Mouse (Mus musculus) forebrain, embryonic 15.5 days (tissue): Measurements from ENCODE around the gene Pard3. TPM values are rescaled to one million over a fixed set of nuclear protein-coding genes. Genes with fewer than 3 reads are reported as not detected.

Source experiments
- ATAC-seq: fragments of 200-750 bp; cut with Nextera tagmentation; replicated peaks from 2 replicates; pipeline ENCODE4 v1.8.0; 2017; ENCODE audit warnings: mild to moderate bottlenecking, moderate TSS enrichment, moderate library complexity
- H3K27ac ChIP-seq: fragments of 300-500 bp; sonication (generic); replicated peaks from 2 replicates; pipeline ENCODE4 v1.5.1; 2015; ENCODE audit warnings: mild to moderate bottlenecking, inconsistent platforms
- H3K27me3 ChIP-seq: fragments of 300-500 bp; sonication (generic); 2 replicates; pipeline ENCODE4 v1.6.1; 2015; ENCODE audit warnings: inconsistent platforms
- H3K36me3 ChIP-seq: fragments of 300-500 bp; sonication (generic); 2 replicates; pipeline ENCODE4 v1.6.1; 2015; ENCODE audit warnings: mild to moderate bottlenecking, inconsistent platforms
- H3K4me1 ChIP-seq: fragments of 300-500 bp; sonication (generic); 2 replicates; pipeline ENCODE4 v1.6.1; 2015; ENCODE audit warnings: inconsistent platforms
- H3K4me2 ChIP-seq: fragments of 300-500 bp; sonication (generic); replicated peaks from 2 replicates; pipeline ENCODE4 v1.6.1; 2015; ENCODE audit warnings: mild to moderate bottlenecking, inconsistent platforms
- H3K4me3 ChIP-seq: fragments of 300-500 bp; sonication (generic); 2 replicates; pipeline ENCODE4 v1.5.1; 2015; ENCODE audit warnings: mild to moderate bottlenecking, inconsistent platforms
- H3K9ac ChIP-seq: fragments of 300-500 bp; sonication (generic); replicated peaks from 2 replicates; pipeline ENCODE4 v1.6.1; 2015; ENCODE audit warnings: mild to moderate bottlenecking, inconsistent platforms
- H3K9me3 ChIP-seq: fragments of 300-500 bp; sonication (generic); 2 replicates; pipeline ENCODE4 v1.6.1; 2016; ENCODE audit warnings: inconsistent platforms
- WGBS: fragments of 180-500 bp; shearing (Covaris S2); methylation state at CpG from one replicate; pipeline ENCODE4 v1.1.7; 2015; ENCODE audit warnings: mixed read lengths; 5-methylcytosine and 5-hydroxymethylcytosine counted together
- polyA plus RNA-seq: library from polyadenylated mRNA; unstranded; fragments of >200 nt; fragmentation: Nextera tagmentation; extraction: Ambion mirVana; gene quantifications from 2 replicates; pipeline ENCODE4 v1.2.1, GENCODE M21; 2015

Gene Pard3
- polyA plus RNA-seq, 1 experiment from 2014 or later: 18.6 TPM

DNA sequence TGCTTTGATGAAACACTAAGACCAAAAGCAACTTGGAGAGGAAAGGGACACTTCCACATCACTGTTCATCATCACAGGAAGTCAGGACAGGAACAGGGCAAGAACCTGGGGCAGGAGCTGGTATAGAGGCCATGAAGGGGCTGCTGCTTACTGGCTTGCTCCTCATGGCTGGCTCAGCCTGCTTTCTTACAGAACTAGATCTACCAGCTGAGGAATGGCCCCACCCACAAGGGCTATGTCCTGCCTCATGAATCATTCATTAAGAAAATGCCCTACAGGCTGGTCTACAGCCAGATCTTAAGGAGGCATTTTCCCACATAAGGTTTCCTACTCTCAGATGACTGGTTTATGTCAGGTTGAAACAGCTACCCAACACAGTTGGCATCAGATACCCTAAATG lies 342.1 kb downstream of the Pard3 start:
- Histone ChIP-seq H3K27ac (no peak overlapping the region), H3K27me3 (no peaks in the 10 kb centered on the region), H3K4me3 (no peak overlapping the region), H3K4me1 (peaks cover 7% of the 10 kb centered on the region), H3K9ac (no peak overlapping the region), H3K36me3 (no peaks in the 10 kb centered on the region), H3K4me2 (no peak overlapping the region), H3K9me3 (no peaks in the 10 kb centered on the region)
- ATAC-seq: no peak

DNA sequence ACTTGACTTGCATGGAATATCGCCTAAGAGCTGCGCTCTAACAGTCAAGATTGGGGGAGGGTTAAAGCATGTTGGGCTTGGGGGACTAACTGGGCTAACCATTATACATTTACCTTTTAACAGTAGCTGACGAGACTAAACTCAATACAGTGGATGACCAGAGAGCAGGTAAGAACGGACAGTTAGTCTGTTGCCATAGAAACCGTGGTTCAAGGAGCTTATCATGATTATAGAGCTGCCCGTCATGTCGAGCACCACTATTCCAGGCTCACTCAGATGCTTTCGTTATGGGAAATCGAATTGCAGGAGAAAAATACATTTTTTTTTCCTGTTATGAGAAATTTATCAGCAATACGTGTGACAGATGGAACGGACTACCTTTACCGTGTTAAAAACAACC lies 346.9 kb downstream of the Pard3 start:
- Histone ChIP-seq H3K4me3 (no peak overlapping the region), H3K36me3 (no peaks in the 10 kb centered on the region), H3K4me1 (peaks cover 12% of the 10 kb centered on the region), H3K9ac (no peak overlapping the region), H3K27ac (peak overlapping the region; percentile 47; the same call in 1 of the 2 replicates), H3K9me3 (no peaks in the 10 kb centered on the region), H3K4me2 (no peak overlapping the region), H3K27me3 (no peaks in the 10 kb centered on the region)
- 77% methylated on average over 12 of the region's 12 CpGs for WGBS
- ATAC-seq: no peak

DNA sequence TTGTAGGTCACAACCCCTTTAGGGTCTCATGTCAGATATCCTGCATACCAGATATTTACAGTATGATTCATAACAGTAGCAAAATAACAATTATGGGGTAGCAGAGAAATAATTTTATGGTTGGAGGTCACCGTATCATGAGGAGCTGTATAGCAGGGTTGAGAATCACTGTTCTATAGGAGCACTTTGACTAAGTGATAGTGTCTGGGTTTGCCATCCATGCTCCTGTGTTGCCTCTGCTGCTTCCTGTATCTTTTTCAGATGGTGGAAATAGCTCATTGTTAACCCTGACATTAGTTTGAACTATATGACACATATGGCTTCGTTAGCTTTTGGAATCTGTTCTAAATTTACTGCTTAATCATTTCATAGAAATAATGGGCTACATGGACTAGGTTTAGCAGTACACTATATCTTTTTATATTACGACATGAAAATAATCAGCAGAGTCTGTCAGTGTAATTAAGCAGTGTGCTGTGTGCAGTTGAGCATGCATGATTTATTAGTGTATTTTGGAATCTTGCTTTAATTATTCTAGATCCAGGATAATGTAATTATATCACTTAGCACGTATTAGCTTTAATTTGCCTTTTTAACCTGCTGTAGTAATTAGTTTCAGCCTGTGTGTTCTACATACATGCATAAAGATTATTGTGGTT lies 347.6 kb downstream of the Pard3 start:
- Histone ChIP-seq H3K27me3 (no peaks in the 10 kb centered on the region), H3K4me2 (no peak overlapping the region), H3K9ac (no peak overlapping the region), H3K4me3 (no peak overlapping the region), H3K4me1 (peaks cover 8% of the 10 kb centered on the region), H3K9me3 (no peaks in the 10 kb centered on the region), H3K36me3 (no peaks in the 10 kb centered on the region), H3K27ac (peak overlapping the region; percentile 11; the same call in 1 of the 2 replicates)
- 48% methylated on average over 4 of the region's 4 CpGs for WGBS
- ATAC-seq: no peak

DNA sequence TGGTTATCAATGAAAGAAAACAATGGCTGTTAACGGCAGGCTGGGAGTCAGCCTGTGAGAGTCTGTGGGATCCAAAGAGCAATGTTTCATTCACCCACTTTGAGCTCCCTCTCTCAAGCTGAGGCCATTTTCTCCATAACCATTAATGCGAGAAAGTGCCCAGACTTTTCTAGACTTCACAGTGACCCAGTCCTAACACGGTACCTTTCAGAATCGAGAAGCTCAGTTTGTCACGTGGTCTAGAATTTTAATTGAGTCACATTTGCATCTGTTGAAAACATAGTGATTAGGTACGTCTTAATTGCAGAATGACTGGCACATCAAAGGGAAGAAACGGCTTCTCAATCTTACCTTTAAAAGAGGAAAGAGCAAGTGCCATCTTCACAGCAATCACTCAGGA lies 359.3 kb downstream of the Pard3 start:
- Histone ChIP-seq H3K27ac (peak overlapping the region; percentile 83), H3K4me3 (no peak overlapping the region), H3K27me3 (no peaks in the 10 kb centered on the region), H3K4me1 (peaks cover 36% of the 10 kb centered on the region), H3K9ac (no peak overlapping the region), H3K9me3 (no peaks in the 10 kb centered on the region), H3K36me3 (no peaks in the 10 kb centered on the region), H3K4me2 (peak overlapping the region; percentile 16; the same call in 1 of the 2 replicates)
- 6% methylated on average over 7 of the region's 7 CpGs for WGBS
- 0 out of 2 replicates have a peak, but pooled peaks have one; percentile 32 for ATAC-seq

DNA sequence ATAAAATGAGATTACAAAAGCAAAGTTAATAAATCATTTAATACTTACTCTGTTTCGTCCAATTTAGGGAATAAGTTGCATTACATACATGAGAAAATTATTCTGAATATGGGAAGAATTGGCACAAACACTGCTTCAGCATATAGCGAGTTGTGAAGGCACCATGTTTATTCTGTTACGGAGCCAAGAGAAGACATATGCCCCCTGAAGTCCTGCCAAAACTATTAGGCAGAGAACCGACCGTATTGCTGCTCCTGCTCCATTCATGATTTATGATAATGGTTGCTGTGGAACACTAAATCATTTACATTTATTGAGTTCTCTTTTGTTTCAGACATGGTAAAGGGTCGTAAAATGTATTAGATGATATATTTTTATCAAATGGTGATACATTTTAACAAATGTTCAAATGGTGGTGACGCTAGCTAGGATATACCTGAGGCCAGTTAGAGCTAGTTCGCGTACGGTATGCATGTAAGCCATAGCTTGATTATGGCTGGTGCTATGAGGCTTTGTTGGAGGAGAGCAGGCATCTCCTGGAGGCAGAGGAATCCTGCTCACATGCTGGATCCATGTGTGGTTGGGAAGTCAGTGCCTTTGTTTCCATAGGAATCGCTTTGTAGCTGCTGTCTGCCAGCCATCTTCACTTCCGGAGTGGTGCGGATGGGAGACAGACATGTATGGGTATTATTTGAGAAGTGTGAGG lies 360.7 kb downstream of the Pard3 start:
- H3K9ac ChIP-seq: no peak overlapping the region
- H3K27me3 ChIP-seq: no peaks in the 10 kb centered on the region
- peak overlapping the region; percentile 70 for H3K27ac ChIP-seq
- no peaks in the 10 kb centered on the region for H3K9me3 ChIP-seq
- H3K4me1 ChIP-seq: peaks cover 42% of the 10 kb centered on the region
- H3K36me3 ChIP-seq: no peaks in the 10 kb centered on the region
- ATAC-seq: peak; percentile 62
- no peak overlapping the region for H3K4me2 ChIP-seq
- WGBS: 59% methylated on average over 13 of the region's 13 CpGs
- no peak overlapping the region for H3K4me3 ChIP-seq

DNA sequence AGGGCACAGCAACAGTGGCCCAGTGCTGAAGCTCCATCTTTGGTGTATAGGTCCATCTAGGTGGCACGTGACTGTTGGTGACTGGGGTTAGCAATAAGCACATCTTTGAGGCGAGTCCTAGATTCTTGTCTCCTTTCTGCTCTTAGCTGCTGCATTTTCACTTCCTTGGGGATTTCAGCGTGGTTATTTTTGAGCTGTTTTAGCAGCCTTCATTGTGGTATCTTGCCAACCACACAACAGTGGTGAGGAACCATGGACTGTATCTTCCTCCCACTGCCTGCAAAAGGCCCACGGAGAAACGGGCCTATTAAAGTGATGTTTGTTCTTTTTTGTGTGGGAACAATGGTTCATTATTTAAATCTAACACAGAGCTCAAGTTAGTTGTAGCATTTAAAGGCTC lies 363.2 kb downstream of the Pard3 start:
- no peak for ATAC-seq
- no peak overlapping the region for H3K9ac ChIP-seq
- H3K27ac ChIP-seq: 0 out of 2 replicates have a peak overlapping the region, but pooled peaks have one; percentile 29
- H3K27me3 ChIP-seq: no peaks in the 10 kb centered on the region
- no peaks in the 10 kb centered on the region for H3K36me3 ChIP-seq
- no peaks in the 10 kb centered on the region for H3K9me3 ChIP-seq
- no peak overlapping the region for H3K4me3 ChIP-seq
- 57% methylated on average over 5 of the region's 5 CpGs for WGBS
- peaks cover 42% of the 10 kb centered on the region for H3K4me1 ChIP-seq
- no peak overlapping the region for H3K4me2 ChIP-seq

DNA sequence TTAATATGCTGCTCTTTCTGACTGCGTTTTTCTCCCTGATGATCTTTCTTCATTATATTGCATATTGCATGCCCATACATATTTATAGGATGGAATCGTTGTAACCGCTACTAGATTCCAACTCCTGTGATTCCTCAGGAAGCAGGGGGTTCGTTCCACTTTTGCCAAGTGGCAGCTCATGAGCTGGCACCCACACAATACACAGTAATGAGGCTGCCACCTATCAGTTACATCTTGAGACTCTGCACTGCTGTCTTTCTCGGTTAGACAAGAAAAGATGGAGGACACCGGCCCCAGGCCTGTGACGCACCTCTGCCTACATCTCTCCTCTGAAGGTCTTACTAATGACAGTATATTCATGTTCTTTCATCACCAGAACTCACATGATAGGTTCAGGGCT lies 364.3 kb downstream of the Pard3 start:
- 46% methylated on average over 7 of the region's 7 CpGs for WGBS
- Histone ChIP-seq H3K27ac (peak overlapping the region; percentile 72), H3K9ac (no peak overlapping the region), H3K4me1 (peaks cover 36% of the 10 kb centered on the region), H3K4me2 (no peak overlapping the region), H3K9me3 (no peaks in the 10 kb centered on the region), H3K36me3 (no peaks in the 10 kb centered on the region), H3K27me3 (no peaks in the 10 kb centered on the region), H3K4me3 (no peak overlapping the region)
- ATAC-seq: peak; percentile 51; the same call in 1 of the 2 replicates

DNA sequence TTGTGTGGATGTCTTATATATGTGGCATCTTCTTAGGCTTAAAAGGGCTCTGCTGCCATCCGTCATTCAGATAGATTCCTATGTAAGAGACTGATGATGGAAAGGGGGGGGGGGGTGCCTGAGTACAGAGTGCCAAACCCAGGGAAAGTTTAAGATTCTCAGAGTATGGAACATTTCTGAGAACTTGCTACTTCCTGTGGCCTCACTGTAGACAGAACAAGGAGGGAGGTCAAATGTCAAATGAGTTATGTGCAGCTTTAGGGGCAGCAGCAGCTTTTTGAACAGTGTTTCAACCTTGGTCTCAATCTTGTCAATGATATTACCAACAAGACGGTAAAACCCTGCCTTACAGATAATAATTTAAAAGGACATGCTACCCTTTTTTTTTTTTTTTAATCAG lies 367.5 kb downstream of the Pard3 start:
- no peak overlapping the region for H3K9ac ChIP-seq
- H3K4me2 ChIP-seq: no peak overlapping the region
- no peak overlapping the region for H3K4me3 ChIP-seq
- H3K27ac ChIP-seq: no peak overlapping the region
- no peaks in the 10 kb centered on the region for H3K36me3 ChIP-seq
- H3K27me3 ChIP-seq: no peaks in the 10 kb centered on the region
- H3K9me3 ChIP-seq: no peaks in the 10 kb centered on the region
- no peak for ATAC-seq
- WGBS: 84% methylated on average over 2 of the region's 2 CpGs
- peaks cover 20% of the 10 kb centered on the region for H3K4me1 ChIP-seq

DNA sequence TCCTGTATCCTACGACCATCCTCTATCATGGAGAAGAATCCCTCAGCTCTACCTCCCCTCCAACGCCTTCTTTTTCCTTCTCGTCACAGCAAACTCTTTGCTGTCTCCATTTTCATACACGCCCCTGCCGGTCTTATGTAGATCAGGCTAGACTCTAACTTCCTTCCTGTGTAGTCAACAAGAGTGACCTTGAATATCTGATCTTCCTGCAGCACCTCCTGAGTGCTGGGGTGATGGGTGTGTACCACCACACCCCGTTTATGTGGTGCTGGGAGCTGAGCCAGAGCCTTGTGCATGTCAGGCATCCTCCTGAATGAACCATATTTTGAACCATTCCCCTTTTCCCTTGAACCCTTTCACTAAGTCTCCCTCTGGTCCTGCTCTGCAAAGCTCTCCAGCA lies 372.3 kb downstream of the Pard3 start:
- Histone ChIP-seq H3K9me3 (no peaks in the 10 kb centered on the region), H3K36me3 (no peaks in the 10 kb centered on the region), H3K27ac (no peak overlapping the region), H3K4me3 (no peak overlapping the region), H3K4me2 (no peak overlapping the region), H3K27me3 (no peaks in the 10 kb centered on the region), H3K9ac (no peak overlapping the region), H3K4me1 (peaks cover 24% of the 10 kb centered on the region)
- 95% methylated on average over 6 of the region's 6 CpGs for WGBS
- no peak for ATAC-seq

DNA sequence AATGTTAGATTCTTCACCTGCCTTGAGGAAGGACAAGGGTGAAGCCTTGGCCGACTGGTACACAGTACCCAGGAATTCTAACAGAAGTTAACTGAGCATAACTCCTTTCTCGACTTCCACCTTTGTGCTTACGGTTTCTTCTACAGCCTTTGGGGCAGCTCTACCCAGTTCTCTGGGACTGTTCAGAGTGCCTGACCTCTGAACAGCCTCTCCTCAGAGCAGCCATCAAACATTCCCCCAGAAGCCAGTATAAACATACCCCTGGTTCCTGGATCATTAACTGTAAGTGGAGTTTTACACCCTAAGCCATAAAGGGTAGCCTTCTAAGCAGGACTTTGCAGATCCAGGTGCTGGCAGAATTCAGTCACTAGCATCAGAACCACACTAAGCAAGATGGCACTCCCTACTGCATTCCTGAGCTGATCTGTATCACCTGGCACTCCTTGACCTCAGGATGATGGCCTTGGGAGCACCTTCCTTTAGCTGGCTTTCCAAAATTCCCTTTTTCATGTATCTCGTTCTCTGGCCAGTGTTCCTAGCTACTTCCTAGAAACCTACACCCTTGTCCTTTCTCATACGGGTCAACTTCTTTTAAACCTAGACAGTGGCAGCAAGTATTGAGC lies 374.0 kb downstream of the Pard3 start:
- no peak for ATAC-seq
- Histone ChIP-seq H3K4me1 (peaks cover 24% of the 10 kb centered on the region), H3K27ac (no peak overlapping the region), H3K36me3 (no peaks in the 10 kb centered on the region), H3K4me2 (no peak overlapping the region), H3K27me3 (no peaks in the 10 kb centered on the region), H3K9me3 (no peaks in the 10 kb centered on the region), H3K9ac (no peak overlapping the region), H3K4me3 (no peak overlapping the region)
- 94% methylated on average over 5 of the region's 5 CpGs for WGBS

DNA sequence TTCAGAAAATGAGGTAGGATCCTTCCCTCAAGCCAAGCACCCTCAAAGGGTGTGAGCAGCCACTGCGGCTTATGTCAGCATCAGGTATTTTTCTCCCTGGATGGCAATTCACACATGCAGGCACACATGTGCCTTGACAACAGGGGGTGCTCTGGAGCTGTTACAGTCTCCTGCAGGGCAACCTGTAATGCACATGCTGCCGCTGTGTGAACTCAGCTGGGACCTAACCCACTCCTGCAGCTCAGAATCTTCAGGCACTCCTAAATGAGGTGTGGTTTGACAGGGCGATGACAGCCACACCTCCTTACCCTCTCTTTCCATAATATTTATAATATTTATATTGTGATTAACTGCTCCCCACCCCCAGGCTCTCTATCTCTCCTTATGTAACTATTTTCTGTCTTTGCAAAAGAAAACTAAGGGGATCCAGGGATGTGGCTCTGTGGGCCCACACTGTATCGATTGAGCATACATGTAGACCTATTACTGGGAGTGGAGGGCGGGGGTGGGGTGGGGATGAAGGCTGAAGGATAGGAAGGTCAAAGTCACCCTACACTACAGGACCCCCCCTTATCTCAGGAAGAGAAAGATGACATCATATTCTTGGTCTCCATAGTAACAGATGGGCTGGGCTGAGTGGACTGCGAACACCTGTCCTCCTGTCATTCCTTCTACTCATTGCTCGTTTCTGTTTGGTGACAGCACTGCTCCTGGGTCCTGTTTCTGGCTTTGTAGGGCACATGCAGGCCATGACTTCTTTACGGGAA lies 375.1 kb downstream of the Pard3 start:
- Histone ChIP-seq H3K9ac (no peak overlapping the region), H3K4me2 (no peak overlapping the region), H3K27ac (peak overlapping the region; percentile 82), H3K4me1 (peaks cover 24% of the 10 kb centered on the region), H3K36me3 (no peaks in the 10 kb centered on the region), H3K9me3 (no peaks in the 10 kb centered on the region), H3K27me3 (no peaks in the 10 kb centered on the region), H3K4me3 (no peak overlapping the region)
- 64% methylated on average over 8 of the region's 8 CpGs for WGBS
- no peak; the same call in 1 of the 2 replicates for ATAC-seq
